Mouse (Mus musculus) kidney, postnatal 14 days (tissue): ENCODE measurements at regions not wholly inside any gene's neighbourhood (a gene's known extent, or its start where the extent isn't known, plus 50 kb on each side); places are given as distances from the start of the nearest gene placed in this dataset.

Experiments
- DNase-seq: peaks from one replicate; pipeline ENCODE4 v3.0.0; 2022; ENCODE audit warnings: mixed read lengths

DNA sequence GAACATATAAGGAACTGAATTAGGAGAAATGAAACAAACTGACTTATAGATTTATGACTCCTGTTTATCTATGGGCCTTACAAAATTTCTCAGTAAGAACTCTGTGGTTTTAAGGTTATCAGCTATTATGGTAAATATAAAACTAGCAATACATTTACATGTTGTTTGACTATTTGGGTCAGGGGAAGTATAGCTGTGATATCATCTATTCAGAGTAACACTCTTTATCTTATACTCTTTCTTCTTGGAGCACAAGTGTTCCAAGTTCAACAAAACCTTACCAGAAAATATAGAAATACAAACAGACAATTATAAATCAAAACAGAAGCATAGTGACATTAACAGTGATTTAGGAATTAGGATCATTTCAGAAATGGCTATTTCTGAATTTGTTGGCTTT lies 383.6 kb downstream of the Casp12 start:
- DNase-seq, result no peak

DNA sequence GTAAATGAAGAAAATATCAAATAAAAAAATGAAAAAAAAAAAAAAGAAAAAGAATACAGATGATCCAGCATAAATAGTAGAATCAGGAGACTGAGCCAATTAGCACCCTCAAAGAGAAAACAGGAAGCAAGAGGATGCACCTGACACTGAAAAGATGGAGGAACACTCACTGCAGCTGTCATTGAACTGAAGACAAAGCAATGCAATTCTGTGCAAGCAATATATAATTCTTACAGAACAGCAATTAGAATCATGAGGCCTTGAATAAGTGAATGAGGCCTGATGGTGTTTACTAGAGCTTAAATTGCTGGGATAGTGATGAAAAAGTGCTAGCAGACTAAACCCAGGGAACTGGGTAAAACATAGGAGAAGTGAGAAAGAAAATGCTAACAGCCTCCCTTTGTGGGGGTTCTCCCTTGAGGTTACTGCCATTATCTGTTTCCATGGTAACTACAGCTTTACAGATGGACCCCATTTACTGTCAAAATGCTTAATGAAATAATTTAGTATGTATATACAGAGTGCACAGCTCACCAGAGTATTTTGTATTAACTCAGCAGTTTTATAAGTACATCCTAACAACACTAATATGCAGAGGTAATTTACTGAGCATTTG lies 407.6 kb downstream of the Casp12 start:
- DNase-seq, result no peak

DNA sequence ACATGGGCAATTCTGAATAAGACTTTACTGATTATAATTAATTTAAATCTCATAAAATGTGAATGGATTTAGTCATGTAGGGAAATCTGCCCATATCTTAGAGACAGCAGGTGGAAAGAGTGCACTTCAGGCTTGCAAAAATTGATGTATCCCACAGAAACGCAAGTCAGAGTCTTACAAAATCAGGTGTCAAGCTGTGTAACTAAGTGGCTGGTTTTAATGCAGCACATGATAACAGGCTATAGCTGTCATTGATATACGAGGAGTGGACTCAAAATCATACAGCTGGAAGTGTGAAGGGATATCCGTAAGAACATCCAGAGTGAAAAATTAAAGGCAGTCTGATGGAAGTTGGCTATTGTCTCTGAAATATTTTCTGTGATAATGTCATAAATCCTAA lies 408.6 kb downstream of the Casp12 start:
- no peak for DNase-seq

DNA sequence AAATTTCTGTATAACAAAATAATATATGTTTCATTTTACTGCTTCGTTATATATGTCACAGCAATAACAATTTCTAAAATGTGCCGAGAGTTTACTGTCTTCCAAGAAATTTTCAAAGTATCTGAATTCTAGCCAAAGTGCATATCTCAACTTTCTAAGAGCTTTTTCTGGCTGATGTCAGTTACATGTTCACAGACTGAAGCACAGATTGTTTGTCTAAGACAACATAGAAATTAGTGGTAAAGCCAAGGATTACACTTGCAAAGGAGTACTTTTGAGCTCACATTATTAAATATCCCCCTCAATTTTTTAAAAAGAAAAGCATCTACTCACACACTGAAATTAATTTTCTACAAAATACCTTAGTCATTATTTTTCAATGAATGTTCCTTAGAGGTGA lies 407.2 kb upstream of the Pdgfd start:
- DNase-seq, result no peak

DNA sequence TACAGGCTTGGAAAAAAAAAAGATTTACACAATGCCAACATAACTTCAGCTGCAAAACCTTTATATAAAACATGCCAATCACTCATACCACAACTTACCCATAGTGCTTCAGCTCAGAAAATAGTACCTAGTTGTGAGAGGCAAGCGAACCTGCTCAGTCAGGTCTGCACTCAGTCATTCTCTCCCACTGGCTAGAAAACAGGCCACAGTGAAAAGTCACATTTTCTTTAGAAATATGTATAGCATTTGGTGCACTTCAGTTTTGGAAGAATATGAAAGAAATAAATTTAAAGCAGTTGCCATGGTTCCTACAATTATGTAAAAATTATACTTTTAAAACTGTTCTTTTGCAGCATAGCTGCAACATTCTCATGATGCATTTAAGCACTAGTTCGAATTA lies 398.5 kb upstream of the Pdgfd start:
- DNase-seq, result no peak

DNA sequence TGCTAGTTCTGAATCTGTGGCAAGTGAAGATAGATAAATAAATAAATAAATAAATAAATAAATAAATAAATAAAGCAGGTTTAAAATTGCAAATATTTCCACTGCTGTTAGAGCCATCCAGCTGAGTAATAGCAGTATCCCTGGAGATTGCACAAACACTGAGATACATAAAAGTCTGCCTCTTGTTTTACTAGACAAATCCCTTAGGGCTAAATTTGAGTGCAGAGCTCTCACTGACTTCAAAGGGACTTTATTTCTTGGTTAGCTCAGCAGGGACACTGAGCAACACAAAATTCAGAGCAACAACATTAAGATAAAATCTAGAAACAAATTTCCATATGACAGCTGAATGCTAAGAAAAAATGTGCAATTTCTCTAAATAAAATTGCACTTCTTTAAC lies 397.2 kb upstream of the Pdgfd start:
- DNase-seq, result no peak
